36 mouse cellular contexts compared by ENCODE assay signal in genomic region chr11:7149471-7149870, GRCm38 (mm10). TPM values are rescaled to one million over a fixed set of nuclear protein-coding genes. Genes with fewer than 3 reads are reported as not detected.
A peak's percentile ranks its signal among the peaks of the same experiment; 100 is the strongest.
DNase-seq lines count a peak whose midpoint lies in the region; ATAC-seq and TF ChIP-seq lines count a peak whose summit lies in the region.
"Had no signal": no experiment of that assay in that cellular context is flagged by ENCODE, and none has a peak within 500 bp of the region (broad histone marks: within the 10 kb centered on the region; RNA-seq: fewer than 3 reads in every experiment).

No protein-coding gene starts in this region.

- no peak for DNase-seq in liver, postnatal 0 days
- peak; percentile 50 to 63 for DNase-seq in thymus, postnatal 10 days (ENCODE audit: low spot score in 2 of 2)
- DNase-seq in left cerebral cortex, adult 18-20 months (ENCODE audit: low spot score in 2 of 2): no peak
- DNase-seq: adrenal gland, postnatal 10 days; cerebellum, adult 9-10 months; gastrocnemius, adult 2 months; heart, postnatal 10 days; layer of hippocampus, adult 9-11 months; lung, postnatal 36 days; right cerebral cortex, postnatal 4 days had no signal

- no peak for TF ChIP-seq EP300 in liver, postnatal 0 days (IDR thresholded peaks at IDR 0.05; ENCODE audit: low read depth)

- no peak overlapping the region for H3K4me3 ChIP-seq in kidney, embryonic 14.5 days (ENCODE audit: low read length)
- H3K4me3 ChIP-seq in kidney, embryonic 15.5 days (replicated peaks): no peak overlapping the region
- no peak overlapping the region for H3K4me3 ChIP-seq in liver, postnatal 0 days (ENCODE audit: low read depth, low read length)
- H3K4me3 ChIP-seq in liver, embryonic 12.5 days: no peak overlapping the region
- H3K4me3 ChIP-seq: embryonic facial prominence, embryonic 13.5 days; forebrain, embryonic 10.5 days; forebrain, embryonic 15.5 days; gastrocnemius, adult 2 months; heart, embryonic 13.5 days; limb, embryonic 12.5 days; myocyte; neural tube, embryonic 12.5 days had no signal

- H3K9me3 ChIP-seq in kidney, embryonic 14.5 days (ENCODE audit: control insufficient read depth, low read length): no peaks in the 10 kb centered on the region
- no peaks in the 10 kb centered on the region for H3K9me3 ChIP-seq in kidney, embryonic 15.5 days (replicated peaks)
- no peaks in the 10 kb centered on the region for H3K9me3 ChIP-seq in liver, postnatal 0 days (ENCODE audit: low read length)
- H3K9me3 ChIP-seq in liver, embryonic 12.5 days (replicated peaks): no peaks in the 10 kb centered on the region
- H3K9me3 ChIP-seq: embryonic facial prominence, embryonic 13.5 days; forebrain, embryonic 10.5 days; forebrain, embryonic 15.5 days; heart, embryonic 13.5 days; limb, embryonic 12.5 days; neural tube, embryonic 12.5 days had no signal

- H3K27me3 ChIP-seq in kidney, embryonic 14.5 days (ENCODE audit: control insufficient read depth, insufficient read depth, low read length): no peaks in the 10 kb centered on the region
- H3K27me3 ChIP-seq in kidney, embryonic 15.5 days: no peaks in the 10 kb centered on the region
- H3K27me3 ChIP-seq in liver, postnatal 0 days (ENCODE audit: insufficient read depth, low read length): no peaks in the 10 kb centered on the region
- no peaks in the 10 kb centered on the region for H3K27me3 ChIP-seq in liver, embryonic 12.5 days (replicated peaks)
- H3K27me3 ChIP-seq: embryonic facial prominence, embryonic 13.5 days; forebrain, embryonic 15.5 days; heart, embryonic 13.5 days; limb, embryonic 12.5 days; neural tube, embryonic 12.5 days had no signal

- peak; percentile 44; the same call in 1 of the 2 replicates for ATAC-seq in kidney, embryonic 14.5 days (ENCODE audit: low FRiP score, low TSS enrichment)
- ATAC-seq in kidney, embryonic 15.5 days (replicated peaks; ENCODE audit: low FRiP score): no peak
- no peak for ATAC-seq in liver, postnatal 0 days
- ATAC-seq in liver, embryonic 12.5 days: no peak
- no peak for ATAC-seq in granulocyte monocyte progenitor cell, adult 5-6 weeks (replicated peaks; ENCODE audit: poor library complexity, severe bottlenecking)
- ATAC-seq: intestine, postnatal 0 days had no signal

- 48% methylated on average over 7 of the region's 7 CpGs for WGBS in kidney, embryonic 14.5 days
- WGBS in kidney, embryonic 15.5 days: 62% methylated on average over 7 of the region's 7 CpGs
- 74% methylated on average over 7 of the region's 7 CpGs for WGBS in liver, postnatal 0 days (ENCODE audit: insufficient replicate concordance)
- 62% methylated on average over 7 of the region's 7 CpGs for WGBS in liver, embryonic 12.5 days (ENCODE audit: insufficient replicate concordance)

- no peak for TF ChIP-seq CTCF in liver, postnatal 0 days (IDR thresholded peaks at IDR 0.05; ENCODE audit: low read depth)

- no peaks in the 10 kb centered on the region for H3K4me1 ChIP-seq in kidney, embryonic 14.5 days (ENCODE audit: control insufficient read depth, insufficient read depth, low read length)
- peaks cover 5% of the 10 kb centered on the region; the same call in 1 of the 2 replicates for H3K4me1 ChIP-seq in kidney, embryonic 15.5 days
- H3K4me1 ChIP-seq in liver, postnatal 0 days (ENCODE audit: insufficient read depth): peaks cover 10% of the 10 kb centered on the region
- H3K4me1 ChIP-seq in liver, embryonic 12.5 days: no peaks in the 10 kb centered on the region
- H3K4me1 ChIP-seq: embryonic facial prominence, embryonic 13.5 days; forebrain, embryonic 10.5 days; forebrain, embryonic 15.5 days; heart, embryonic 13.5 days; neural tube, embryonic 12.5 days had no signal

- H3K9ac ChIP-seq in kidney, embryonic 14.5 days (ENCODE audit: low read depth, low read length): no peak overlapping the region
- H3K9ac ChIP-seq in kidney, embryonic 15.5 days: no peak overlapping the region
- no peak overlapping the region; the same call in 1 of the 2 replicates for H3K9ac ChIP-seq in liver, postnatal 0 days (replicated peaks)
- H3K9ac ChIP-seq in liver, embryonic 12.5 days: no peak overlapping the region
- H3K9ac ChIP-seq: embryonic facial prominence, embryonic 13.5 days; forebrain, embryonic 15.5 days; heart, embryonic 13.5 days; hindbrain, embryonic 14.5 days; limb, embryonic 12.5 days; neural tube, embryonic 12.5 days had no signal

- no peak overlapping the region for H3K4me2 ChIP-seq in kidney, embryonic 14.5 days (replicated peaks; ENCODE audit: low read depth, low read length)
- H3K4me2 ChIP-seq in kidney, embryonic 15.5 days: no peak overlapping the region
- H3K4me2 ChIP-seq in liver, postnatal 0 days (ENCODE audit: low read depth, low read length): no peak overlapping the region
- H3K4me2 ChIP-seq in liver, embryonic 12.5 days: no peak overlapping the region
- H3K4me2 ChIP-seq: embryonic facial prominence, embryonic 13.5 days; forebrain, embryonic 15.5 days; heart, embryonic 13.5 days; hindbrain, embryonic 14.5 days; limb, embryonic 12.5 days; midbrain, embryonic 11.5 days; neural tube, embryonic 12.5 days had no signal

- H3K27ac ChIP-seq in kidney, embryonic 14.5 days (ENCODE audit: low read depth, low read length): no peak overlapping the region
- no peak overlapping the region for H3K27ac ChIP-seq in kidney, embryonic 15.5 days
- peak overlapping the region; percentile 79; the same call in 1 of the 2 replicates for H3K27ac ChIP-seq in liver, postnatal 0 days (ENCODE audit: low read depth)
- no peak overlapping the region for H3K27ac ChIP-seq in liver, embryonic 12.5 days
- H3K27ac ChIP-seq: embryonic facial prominence, embryonic 13.5 days; forebrain, embryonic 10.5 days; forebrain, embryonic 15.5 days; gastrocnemius, adult 2 months; heart, embryonic 13.5 days; hindbrain, embryonic 14.5 days; limb, embryonic 12.5 days; neural tube, embryonic 12.5 days had no signal

- no peaks in the 10 kb centered on the region for H3K36me3 ChIP-seq in kidney, embryonic 14.5 days (ENCODE audit: control insufficient read depth, insufficient read depth, low read length)
- no peaks in the 10 kb centered on the region for H3K36me3 ChIP-seq in kidney, embryonic 15.5 days
- H3K36me3 ChIP-seq in liver, postnatal 0 days (replicated peaks; ENCODE audit: insufficient read depth, low read length): peaks cover 4% of the 10 kb centered on the region
- no peaks in the 10 kb centered on the region for H3K36me3 ChIP-seq in liver, embryonic 12.5 days
- H3K36me3 ChIP-seq: forebrain, embryonic 10.5 days; forebrain, embryonic 15.5 days; G1E; heart, embryonic 13.5 days; limb, embryonic 12.5 days; neural tube, embryonic 12.5 days had no signal

RNA-seq across cellular contexts. Expression of gene Gm11985, which starts 38.9 kb away (rescaled TPM):
- polyA plus RNA-seq in kidney, embryonic 14.5 days (2014; fragmentation: Nextera tagmentation; extraction: Ambion mirVana): not detected in 2 replicates
- polyA plus RNA-seq in kidney, embryonic 15.5 days (2015; fragmentation: Nextera tagmentation; extraction: Ambion mirVana): not detected in 2 replicates
- polyA plus RNA-seq in liver, postnatal 0 days (2015; fragmentation: Nextera tagmentation; extraction: Ambion mirVana): 0.11 TPM in 2 replicates
- polyA plus RNA-seq in liver, embryonic 12.5 days (2016; fragmentation: Nextera tagmentation; extraction: Ambion mirVana): not detected in 2 replicates
- total RNA-seq in granulocyte monocyte progenitor cell, adult 5-6 weeks (2014; fragmentation: Nextera tagmentation): not detected in 2 replicates
- total RNA-seq in granulocyte monocyte progenitor cell, adult 5-6 weeks (2017): not detected in 2 replicates
- total RNA-seq in left cerebral cortex, adult 18-20 months (2021): not detected
- total RNA-seq: adrenal gland, postnatal 10 days; common myeloid progenitor, adult 5-6 weeks; gastrocnemius, adult 2 months; gastrocnemius, postnatal 4 days; heart, adult 8-10 months; heart, postnatal 10 days; hematopoietic stem cell, adult 5-6 weeks; left cerebral cortex, postnatal 14 days; liver, adult 2 months; megakaryocyte, adult 5-6 weeks; midbrain, postnatal 0 days had no signal
- polyA plus RNA-seq: embryonic facial prominence, embryonic 13.5 days; forebrain, embryonic 10.5 days; forebrain, embryonic 15.5 days; frontal cortex, adult 2 months; G1E; heart, embryonic 13.5 days; hindbrain, embryonic 14.5 days; intestine, postnatal 0 days; large intestine, adult 2 months; limb, embryonic 12.5 days; liver, adult 2 months; liver, embryonic 16.5 days; midbrain, embryonic 11.5 days; midbrain, postnatal 0 days; myocyte; neural tube, embryonic 12.5 days had no signal

RNA-seq across cellular contexts. Expression of gene Igfbp1, which starts 48.1 kb away (rescaled TPM):
- polyA plus RNA-seq in kidney, embryonic 14.5 days (2014; fragmentation: Nextera tagmentation; extraction: Ambion mirVana): 2.5 and 3.3 TPM in 2 replicates
- polyA plus RNA-seq in kidney, embryonic 15.5 days (2015; fragmentation: Nextera tagmentation; extraction: Ambion mirVana): 5.6 and 8.3 TPM in 2 replicates
- 1,301 and 1,767 TPM in 2 replicates for polyA plus RNA-seq in liver, postnatal 0 days (2015; fragmentation: Nextera tagmentation; extraction: Ambion mirVana)
- polyA plus RNA-seq in liver, embryonic 12.5 days (2016; fragmentation: Nextera tagmentation; extraction: Ambion mirVana): 39.5 and 41.4 TPM in 2 replicates
- total RNA-seq in granulocyte monocyte progenitor cell, adult 5-6 weeks (2014; fragmentation: Nextera tagmentation): not detected in 2 replicates
- not detected in 2 replicates for total RNA-seq in granulocyte monocyte progenitor cell, adult 5-6 weeks (2017)
- total RNA-seq in left cerebral cortex, adult 18-20 months (2021): not detected
- total RNA-seq: common myeloid progenitor, adult 5-6 weeks; gastrocnemius, adult 2 months; heart, adult 8-10 months; heart, postnatal 10 days; hematopoietic stem cell, adult 5-6 weeks; megakaryocyte, adult 5-6 weeks; midbrain, postnatal 0 days had no signal
- polyA plus RNA-seq: G1E; hindbrain, embryonic 14.5 days; midbrain, postnatal 0 days; myocyte had no signal

Comparison
In these comparisons a context has a peak if more than half of its experiments do, and no peak if none do; other contexts are left out.
1. RNA of gene Igfbp1, which starts 48.1 kb away (polyA plus RNA-seq): 1,301 to 1,767 TPM in liver, postnatal 0 days; 39.5 to 41.4 TPM in liver, embryonic 12.5 days, 5.6 to 8.3 TPM in kidney, embryonic 15.5 days and 2.5 to 3.3 TPM in kidney, embryonic 14.5 days; every median in the first group is over 10 times any median in the second.
2. DNase-seq: peak in thymus, postnatal 10 days (2 of 2); none in liver, postnatal 0 days (single experiment) and left cerebral cortex, adult 18-20 months (0 of 2).